In genomic region chr1:54982636-54983035, GRCm38 (mm10) we compare ENCODE assay signal across 10 mouse cellular contexts.
"Had no signal": no experiment of that assay in that cellular context is flagged by ENCODE, and none has a peak within 500 bp of the region (broad histone marks: within the 10 kb centered on the region; RNA-seq: fewer than 3 reads in every experiment).

No protein-coding gene starts in this region.

- H3K4me2 ChIP-seq: liver, embryonic 13.5 days; lung, embryonic 15.5 days; midbrain, embryonic 13.5 days; neural tube, embryonic 15.5 days had no signal

- H3K4me3 ChIP-seq: left cerebral cortex, adult 2 months; liver, embryonic 13.5 days; lung, embryonic 15.5 days; midbrain, embryonic 13.5 days; myocyte; neural tube, embryonic 15.5 days had no signal

- H3K9ac ChIP-seq: liver, embryonic 13.5 days; liver, postnatal 0 days; lung, embryonic 15.5 days; midbrain, embryonic 13.5 days; neural tube, embryonic 15.5 days had no signal

- H3K4me1 ChIP-seq: lung, embryonic 15.5 days; midbrain, embryonic 13.5 days; neural tube, embryonic 15.5 days had no signal

- H3K9me3 ChIP-seq: liver, embryonic 13.5 days; lung, embryonic 15.5 days; midbrain, embryonic 13.5 days; neural tube, embryonic 15.5 days had no signal

- H3K27me3 ChIP-seq: liver, embryonic 13.5 days; lung, embryonic 15.5 days; midbrain, embryonic 13.5 days; neural tube, embryonic 15.5 days had no signal

- DNase-seq: liver; liver, embryonic 13.5 days; liver, postnatal 0 days; right cerebral cortex, postnatal 25 days had no signal

- H3K27ac ChIP-seq: left cerebral cortex, adult 2 months; liver, embryonic 13.5 days; lung, embryonic 15.5 days; macrophage; midbrain, embryonic 13.5 days; neural tube, embryonic 15.5 days had no signal
